Mouse (Mus musculus) olfactory bulb, adult 2 months (tissue): ENCODE data around the gene Smg6.

Source experiments
- CTCF ChIP-seq: fragments of 200-500 bp; IDR thresholded peaks from 2 replicates; pipeline ENCODE4 v1.5.1; 2012; ENCODE audit warnings: low read depth, mild to moderate bottlenecking, low read length, moderate library complexity; ENCODE audit not compliant: insufficient read depth
- POLR2A ChIP-seq: fragments of 200-500 bp; IDR thresholded peaks from 2 replicates; pipeline ENCODE4 v1.6.1; 2012; ENCODE audit warnings: mild to moderate bottlenecking, low read depth, low read length, moderate library complexity; ENCODE audit not compliant: insufficient read depth

DNA sequence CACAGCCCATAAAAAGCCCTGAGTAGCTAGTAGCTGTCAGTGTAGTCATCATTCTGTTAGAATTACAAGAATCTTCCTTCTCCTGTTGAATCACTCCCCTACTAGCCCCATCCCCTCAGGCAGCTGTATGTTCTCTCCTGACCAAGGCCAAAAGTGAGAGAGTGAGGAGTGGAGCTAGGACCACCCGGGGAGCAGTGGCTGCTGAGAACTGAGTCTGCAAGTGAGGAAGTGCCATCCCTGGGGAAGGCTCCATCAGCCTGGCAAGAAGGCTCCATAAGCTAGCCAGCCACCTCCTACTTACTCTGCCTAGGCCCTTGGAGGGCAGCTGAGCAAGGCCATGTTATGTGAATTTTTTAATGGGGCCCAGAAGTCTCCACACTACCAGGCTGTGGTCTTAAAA is 216.3 kb downstream of the Smg6 start:
- TF ChIP-seq CTCF (no peak), POLR2A (no peak)
